Mouse (Mus musculus) c-Kit-positive CD71-positive TER-119-positive erythroid progenitor cells, embryonic 14.5 days (primary cell): Measurements from ENCODE around the gene Gm20388.
"Not testable (repeated sequence)": the region's sequence is repeated elsewhere in the genome, so short reads cannot be mapped to it uniquely, and the experiment has no call there.

Experiments
- DNase-seq: peaks from one replicate; pipeline ENCODE4 v3.0.0-alpha.2; 2013; ENCODE audit warnings: low spot score

Gm20388 gene

GRCm38 (mm10) chr8:120792710-120793109 is 882.1 kb downstream of the Gm20388 start:
- DNase-seq: no peak

GRCm38 (mm10) chr8:120795944-120796635 is 885.4 kb downstream of the Gm20388 start:
- peak; percentile 49 for DNase-seq

GRCm38 (mm10) chr8:120797019-120797727 is 886.5 kb downstream of the Gm20388 start:
- no peak for DNase-seq

- DNase-seq: no peak
Observed at GRCm38 (mm10) chr8:120800308-120800865, 889.7 kb downstream of the Gm20388 start.

- DNase-seq: not testable (repeated sequence)
Observed at GRCm38 (mm10) chr8:120803661-120804375, 893.2 kb downstream of the Gm20388 start.

- no peak for DNase-seq
Observed at GRCm38 (mm10) chr8:120804741-120805140, 894.1 kb downstream of the Gm20388 start.

GRCm38 (mm10) chr8:120806780-120807264 is 896.2 kb downstream of the Gm20388 start:
- DNase-seq: no peak

GRCm38 (mm10) chr8:120807719-120808118 is 897.1 kb downstream of the Gm20388 start:
- no peak for DNase-seq

- no peak for DNase-seq
Observed at GRCm38 (mm10) chr8:120809050-120809449, 898.4 kb downstream of the Gm20388 start.

GRCm38 (mm10) chr8:120811953-120812352 is 901.3 kb downstream of the Gm20388 start:
- DNase-seq: no peak

GRCm38 (mm10) chr8:120813028-120813427 is 902.4 kb downstream of the Gm20388 start:
- no peak for DNase-seq

GRCm38 (mm10) chr8:120813839-120814238 is 903.2 kb downstream of the Gm20388 start:
- no peak for DNase-seq

GRCm38 (mm10) chr8:120816371-120816770 is 905.7 kb downstream of the Gm20388 start:
- DNase-seq: no peak

GRCm38 (mm10) chr8:120819906-120820305 is 909.3 kb downstream of the Gm20388 start:
- no peak for DNase-seq

GRCm38 (mm10) chr8:120821399-120822170 is 910.9 kb downstream of the Gm20388 start:
- no peak for DNase-seq

GRCm38 (mm10) chr8:120823331-120823730 is 912.7 kb downstream of the Gm20388 start:
- DNase-seq: no peak

GRCm38 (mm10) chr8:120823887-120824286 is 913.2 kb downstream of the Gm20388 start:
- no peak for DNase-seq

GRCm38 (mm10) chr8:120824638-120825037 is 914.0 kb downstream of the Gm20388 start:
- DNase-seq: no peak

- DNase-seq: peak; percentile 30
Observed at GRCm38 (mm10) chr8:120828279-120828678, 917.6 kb downstream of the Gm20388 start.

GRCm38 (mm10) chr8:120830661-120831060 is 920.0 kb downstream of the Gm20388 start:
- DNase-seq: no peak

- DNase-seq: no peak
Observed at GRCm38 (mm10) chr8:120832022-120832421, 921.4 kb downstream of the Gm20388 start.

GRCm38 (mm10) chr8:120833196-120833595 is 922.6 kb downstream of the Gm20388 start:
- DNase-seq: no peak
